Mouse (Mus musculus): ENCODE measurements around the gene Zbtb4.

DNA sequence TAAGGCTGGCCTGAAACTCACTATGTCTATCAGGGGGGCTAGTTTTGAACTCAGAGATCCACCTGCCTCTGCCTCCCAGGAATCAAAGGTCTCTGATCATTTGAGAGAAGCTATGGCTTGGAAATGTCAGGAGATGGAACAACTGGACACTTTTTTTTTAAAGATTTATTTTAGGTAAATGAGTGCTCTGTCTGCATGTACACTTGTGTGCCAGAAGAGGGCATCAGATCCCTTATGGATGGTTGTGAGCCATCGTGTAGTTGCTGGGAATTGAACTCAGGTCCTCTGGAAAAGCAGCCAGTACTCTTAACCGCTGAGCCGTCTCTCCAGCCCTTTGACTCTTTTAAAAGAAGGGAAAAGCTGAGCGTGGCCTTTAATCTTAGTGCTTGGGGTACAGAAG, 40.7 kb downstream of the Zbtb4 start:
- 0 out of 2 replicates have a peak, but pooled peaks have one; percentile 13 for TF ChIP-seq CTCF (IDR thresholded peaks at IDR 0.05; ENCODE audit: low read depth)
- no peak for TF ChIP-seq EP300 (IDR thresholded peaks at IDR 0.05; ENCODE audit: low read depth)

Measured in heart, postnatal 0 days (tissue).